Mouse (Mus musculus): ENCODE measurements around the gene Sppl2c. TPM values are rescaled to one million over a fixed set of nuclear protein-coding genes. Genes with fewer than 3 reads are reported as not detected.
A peak's percentile ranks its signal among the peaks of the same experiment; 100 is the strongest.

The Sppl2c gene
- polyA plus RNA-seq, 1 experiment from 2014 or later: not detected

DNA sequence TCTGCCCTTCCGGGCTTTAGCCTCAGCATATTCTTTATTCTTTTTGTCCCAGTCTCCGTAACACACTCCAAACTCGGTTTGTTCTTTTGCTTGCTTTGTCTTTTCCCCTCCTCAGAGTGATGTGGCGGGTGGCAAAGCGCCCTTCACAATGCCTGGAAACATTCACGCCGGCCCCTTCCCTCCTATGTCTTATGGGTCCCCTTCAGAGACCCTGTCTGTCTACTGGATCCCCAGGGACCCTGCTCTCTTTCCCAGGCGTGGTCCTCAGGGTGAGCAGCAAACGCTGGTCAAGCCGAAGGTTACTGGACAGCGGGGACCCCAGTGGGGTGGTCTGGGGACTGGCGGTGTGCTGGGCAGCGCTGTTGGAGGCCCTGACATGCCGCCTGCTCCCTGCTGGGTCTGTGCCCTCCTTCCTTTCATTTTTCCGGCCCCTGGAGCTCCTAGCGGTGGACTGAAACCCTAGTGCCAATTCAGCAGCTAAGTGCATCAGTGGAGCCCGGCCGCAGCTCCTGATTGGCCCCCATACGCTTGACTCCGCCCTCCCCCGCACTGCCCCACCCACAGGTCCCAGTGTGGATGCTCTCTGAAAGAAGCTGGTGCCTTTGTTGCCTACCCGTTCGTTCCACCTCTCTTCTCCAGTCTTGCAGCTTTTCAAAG lies 28.4 kb upstream of the Sppl2c start:
- ATAC-seq (ENCODE audit: low FRiP score, low TSS enrichment): peak; percentile 86
- 5% methylated on average over 23 of the region's 23 CpGs for WGBS
- H3K9ac ChIP-seq (ENCODE audit: low read depth, low read length): no peak overlapping the region

DNA sequence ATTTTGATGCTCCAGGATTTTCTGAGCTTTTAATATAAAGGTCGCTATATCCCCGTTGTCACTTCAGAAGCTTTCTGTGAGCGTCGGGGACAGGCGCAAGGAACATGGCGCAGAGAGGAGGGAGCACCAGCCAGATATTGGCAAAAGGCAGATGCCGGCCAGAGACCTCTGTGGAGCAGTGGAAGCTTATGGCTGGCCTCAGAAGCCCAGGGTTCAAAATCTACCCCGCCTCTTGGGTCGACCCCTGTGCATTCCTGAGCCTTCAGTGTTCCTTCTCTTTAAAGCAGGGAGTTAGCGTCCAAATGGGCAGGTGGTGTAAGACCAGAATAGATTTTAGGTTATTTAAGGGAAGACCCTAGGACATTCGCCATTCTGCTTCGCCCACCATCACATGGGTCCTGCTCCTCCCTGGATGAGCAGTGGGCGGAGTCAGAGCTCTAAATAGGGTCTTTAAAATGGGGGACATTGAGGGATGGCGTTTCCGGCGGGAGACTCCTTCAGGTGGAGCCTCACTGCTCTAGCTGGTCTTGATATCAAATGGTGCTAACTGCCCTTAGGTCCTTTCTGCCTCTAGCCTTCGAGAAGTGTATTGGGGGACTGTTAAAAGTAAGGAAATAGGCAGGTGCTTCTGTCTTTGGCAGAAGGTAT lies 27.7 kb upstream of the Sppl2c start:
- Histone ChIP-seq H3K36me3 (ENCODE audit: control insufficient read depth, insufficient read depth, low read length) (no peaks in the 10 kb centered on the region), H3K4me3 (ENCODE audit: low read length) (peak overlapping the region; percentile 24), H3K9me3 (ENCODE audit: control insufficient read depth, low read length) (no peaks in the 10 kb centered on the region), H3K27me3 (ENCODE audit: control insufficient read depth, insufficient read depth, low read length) (peaks cover 15% of the 10 kb centered on the region), H3K4me2 (replicated peaks; ENCODE audit: low read depth, low read length) (peak overlapping the region; percentile 54), H3K9ac (ENCODE audit: low read depth, low read length) (no peak overlapping the region), H3K4me1 (ENCODE audit: control insufficient read depth, insufficient read depth, low read length) (no peaks in the 10 kb centered on the region), H3K27ac (ENCODE audit: low read depth, low read length) (no peak overlapping the region)
- ATAC-seq (ENCODE audit: low FRiP score, low TSS enrichment): 0 out of 2 replicates have a peak, but pooled peaks have one; percentile 16
- WGBS: 4% methylated on average over 17 of the region's 17 CpGs

More for the DNA sequence above, 28.4 kb upstream of the Sppl2c start:
- Histone ChIP-seq H3K4me3 (ENCODE audit: low read length) (peak overlapping the region; percentile 24), H3K9me3 (ENCODE audit: control insufficient read depth, low read length) (no peaks in the 10 kb centered on the region), H3K27ac (ENCODE audit: low read depth, low read length) (no peak overlapping the region), H3K27me3 (ENCODE audit: control insufficient read depth, insufficient read depth, low read length) (peaks cover 15% of the 10 kb centered on the region), H3K36me3 (ENCODE audit: control insufficient read depth, insufficient read depth, low read length) (no peaks in the 10 kb centered on the region), H3K4me1 (ENCODE audit: control insufficient read depth, insufficient read depth, low read length) (no peaks in the 10 kb centered on the region), H3K4me2 (replicated peaks; ENCODE audit: low read depth, low read length) (peak overlapping the region; percentile 54)

DNA sequence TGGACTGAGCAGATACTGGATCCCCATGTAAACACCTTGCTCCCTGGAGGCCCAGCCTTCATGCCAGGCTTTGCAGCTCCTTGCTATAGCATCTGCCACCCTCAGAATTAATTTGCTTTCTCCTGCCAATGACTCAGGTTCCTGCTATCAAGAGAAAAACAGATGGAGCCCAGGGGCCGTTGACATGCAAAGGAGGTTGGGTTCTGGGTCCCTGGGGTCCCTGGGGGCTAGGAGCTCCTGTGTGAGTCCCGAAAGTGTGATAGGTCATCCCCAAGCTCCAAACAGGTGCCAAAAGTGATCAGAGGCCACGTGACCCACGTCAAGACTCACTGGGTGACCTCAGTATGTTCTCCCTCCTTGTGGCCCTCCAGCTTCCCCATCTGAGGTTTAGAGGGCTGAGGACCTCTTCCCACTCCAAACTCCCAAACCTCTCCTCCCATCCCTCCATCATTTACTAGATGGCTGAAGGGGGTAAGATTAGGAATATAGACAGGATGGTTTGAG lies 26.3 kb upstream of the Sppl2c start:
- no peaks in the 10 kb centered on the region for H3K4me1 ChIP-seq (ENCODE audit: control insufficient read depth, insufficient read depth, low read length)
- no peaks in the 10 kb centered on the region for H3K36me3 ChIP-seq (ENCODE audit: control insufficient read depth, insufficient read depth, low read length)
- H3K27me3 ChIP-seq (ENCODE audit: control insufficient read depth, insufficient read depth, low read length): peaks cover 15% of the 10 kb centered on the region
- H3K27ac ChIP-seq (ENCODE audit: low read depth, low read length): no peak overlapping the region
- no peak overlapping the region for H3K9ac ChIP-seq (ENCODE audit: low read depth, low read length)
- ATAC-seq (ENCODE audit: low FRiP score, low TSS enrichment): no peak
- WGBS: 87% methylated on average over 4 of the region's 4 CpGs
- no peak overlapping the region for H3K4me3 ChIP-seq (ENCODE audit: low read length)
- no peaks in the 10 kb centered on the region for H3K9me3 ChIP-seq (ENCODE audit: control insufficient read depth, low read length)
- H3K4me2 ChIP-seq (replicated peaks; ENCODE audit: low read depth, low read length): no peak overlapping the region

DNA sequence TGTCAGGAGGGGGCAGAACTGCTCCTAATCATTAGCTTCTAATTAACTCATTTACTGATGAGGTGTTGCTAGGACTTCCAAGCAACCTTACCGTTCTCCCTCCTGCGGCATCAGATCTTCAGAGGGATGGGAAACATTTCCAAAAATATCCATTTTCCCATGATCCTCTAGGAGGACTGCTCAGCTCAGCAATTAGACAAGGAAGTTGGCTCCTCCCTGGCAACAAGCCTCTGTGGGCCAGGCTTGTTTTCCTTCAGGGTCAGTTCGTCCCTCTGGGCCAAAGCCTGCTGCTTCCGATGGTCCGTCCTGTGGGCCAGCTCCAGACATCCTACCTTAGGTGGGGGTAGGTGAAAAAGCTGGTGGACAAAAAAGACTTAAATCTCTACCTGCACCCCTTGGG lies 25.0 kb upstream of the Sppl2c start:
- Histone ChIP-seq H3K36me3 (ENCODE audit: control insufficient read depth, insufficient read depth, low read length) (no peaks in the 10 kb centered on the region), H3K4me1 (ENCODE audit: control insufficient read depth, insufficient read depth, low read length) (no peaks in the 10 kb centered on the region), H3K4me3 (ENCODE audit: low read length) (no peak overlapping the region), H3K9me3 (ENCODE audit: control insufficient read depth, low read length) (no peaks in the 10 kb centered on the region), H3K4me2 (replicated peaks; ENCODE audit: low read depth, low read length) (no peak overlapping the region), H3K27me3 (ENCODE audit: control insufficient read depth, insufficient read depth, low read length) (peaks cover 15% of the 10 kb centered on the region), H3K27ac (ENCODE audit: low read depth, low read length) (no peak overlapping the region), H3K9ac (ENCODE audit: low read depth, low read length) (no peak overlapping the region)
- WGBS: 84% methylated on average over 5 of the region's 5 CpGs
- ATAC-seq (ENCODE audit: low FRiP score, low TSS enrichment): no peak

DNA sequence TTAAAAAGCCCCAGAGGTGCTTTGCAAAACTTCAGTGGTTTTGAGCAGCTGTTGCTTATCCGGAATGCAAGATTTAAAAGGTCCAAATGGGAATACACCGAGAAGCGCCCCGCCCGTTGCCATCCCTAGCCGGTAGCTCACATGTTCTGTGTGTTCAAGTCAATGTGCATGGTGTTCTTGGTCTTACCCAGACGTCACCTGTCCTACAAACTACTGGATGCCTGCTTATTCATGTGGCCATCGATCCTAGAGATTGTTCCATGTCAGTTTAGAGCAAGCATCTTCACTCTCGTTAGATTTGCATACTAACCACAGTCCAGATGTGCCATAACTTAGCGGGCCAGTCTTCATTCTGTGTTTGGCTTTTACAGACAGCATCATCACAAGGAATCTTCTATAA lies 21.9 kb upstream of the Sppl2c start:
- H3K4me1 ChIP-seq (ENCODE audit: control insufficient read depth, insufficient read depth, low read length): no peaks in the 10 kb centered on the region
- H3K4me3 ChIP-seq (ENCODE audit: low read length): no peak overlapping the region
- no peak for ATAC-seq (ENCODE audit: low FRiP score, low TSS enrichment)
- no peak overlapping the region for H3K4me2 ChIP-seq (replicated peaks; ENCODE audit: low read depth, low read length)
- H3K9me3 ChIP-seq (ENCODE audit: control insufficient read depth, low read length): no peaks in the 10 kb centered on the region
- no peak overlapping the region for H3K9ac ChIP-seq (ENCODE audit: low read depth, low read length)
- 94% methylated on average over 10 of the region's 10 CpGs for WGBS
- H3K27me3 ChIP-seq (ENCODE audit: control insufficient read depth, insufficient read depth, low read length): peaks cover under 1% of the 10 kb centered on the region; the same call in 1 of the 2 replicates
- H3K36me3 ChIP-seq (ENCODE audit: control insufficient read depth, insufficient read depth, low read length): no peaks in the 10 kb centered on the region
- H3K27ac ChIP-seq (ENCODE audit: low read depth, low read length): no peak overlapping the region

DNA sequence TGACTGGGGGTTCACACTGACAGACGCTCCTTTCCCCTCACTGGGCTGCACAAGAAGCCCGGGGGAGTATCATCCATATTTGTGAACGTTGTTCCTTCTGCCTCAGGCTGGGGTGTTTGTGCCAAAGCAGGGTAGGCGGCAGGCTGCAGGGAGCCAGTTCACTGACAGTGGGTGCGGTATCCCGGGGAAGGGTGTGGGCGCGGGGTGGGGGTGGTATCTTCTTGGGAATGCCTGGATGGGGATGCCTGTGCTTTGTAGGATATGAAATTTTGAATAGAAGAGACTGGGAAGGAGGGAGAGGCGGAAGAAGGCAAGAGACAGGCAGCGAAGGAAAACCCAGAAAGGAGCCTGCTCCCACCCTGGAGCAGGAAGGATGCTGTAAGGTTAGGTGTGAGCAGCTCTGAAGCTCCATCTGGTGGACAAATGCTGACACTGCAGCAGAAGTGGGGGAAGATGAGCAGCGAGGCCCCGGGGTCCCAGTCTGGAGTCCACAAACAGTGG lies 14.8 kb upstream of the Sppl2c start:
- Histone ChIP-seq H3K4me3 (ENCODE audit: low read length) (no peak overlapping the region), H3K4me2 (replicated peaks; ENCODE audit: low read depth, low read length) (no peak overlapping the region), H3K9me3 (ENCODE audit: control insufficient read depth, low read length) (no peaks in the 10 kb centered on the region), H3K4me1 (ENCODE audit: control insufficient read depth, insufficient read depth, low read length) (no peaks in the 10 kb centered on the region), H3K27me3 (ENCODE audit: control insufficient read depth, insufficient read depth, low read length) (no peaks in the 10 kb centered on the region), H3K9ac (ENCODE audit: low read depth, low read length) (no peak overlapping the region), H3K27ac (ENCODE audit: low read depth, low read length) (no peak overlapping the region), H3K36me3 (ENCODE audit: control insufficient read depth, insufficient read depth, low read length) (no peaks in the 10 kb centered on the region)
- ATAC-seq (ENCODE audit: low FRiP score, low TSS enrichment): peak; percentile 28; the same call in 1 of the 2 replicates
- WGBS: 37% methylated on average over 12 of the region's 12 CpGs

DNA sequence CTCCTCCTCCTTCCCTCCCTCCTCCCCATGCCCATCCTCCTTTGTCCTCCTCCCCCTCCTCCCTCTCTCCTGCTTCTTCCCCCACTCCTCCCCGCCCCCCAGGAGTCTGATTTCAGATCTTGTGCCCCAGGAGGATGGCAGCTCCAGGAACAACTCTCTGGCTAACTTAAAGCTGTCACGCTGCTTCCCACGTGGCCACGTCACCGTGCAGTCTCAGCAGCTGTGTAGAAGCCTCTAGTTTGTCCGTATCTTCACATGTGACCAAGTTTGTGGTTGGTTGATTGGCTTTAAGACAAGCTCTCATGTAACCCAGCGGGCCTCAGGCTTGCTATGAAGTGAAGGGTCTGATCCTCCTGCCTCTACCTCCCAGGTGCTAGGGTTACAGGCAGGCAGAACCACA lies 7.2 kb upstream of the Sppl2c start:
- no peaks in the 10 kb centered on the region for H3K36me3 ChIP-seq (ENCODE audit: control insufficient read depth, insufficient read depth, low read length)
- no peak overlapping the region for H3K4me2 ChIP-seq (replicated peaks; ENCODE audit: low read depth, low read length)
- ATAC-seq (ENCODE audit: low FRiP score, low TSS enrichment): no peak
- no peak overlapping the region for H3K27ac ChIP-seq (ENCODE audit: low read depth, low read length)
- H3K4me1 ChIP-seq (ENCODE audit: control insufficient read depth, insufficient read depth, low read length): 0 out of 2 replicates have a peak, but pooled peaks cover 3% of the 10 kb centered on the region
- no peak overlapping the region for H3K9ac ChIP-seq (ENCODE audit: low read depth, low read length)
- no peaks in the 10 kb centered on the region for H3K9me3 ChIP-seq (ENCODE audit: control insufficient read depth, low read length)
- H3K27me3 ChIP-seq (ENCODE audit: control insufficient read depth, insufficient read depth, low read length): no peaks in the 10 kb centered on the region
- WGBS: 7% methylated on average over 7 of the region's 7 CpGs
- no peak overlapping the region for H3K4me3 ChIP-seq (ENCODE audit: low read length)

DNA sequence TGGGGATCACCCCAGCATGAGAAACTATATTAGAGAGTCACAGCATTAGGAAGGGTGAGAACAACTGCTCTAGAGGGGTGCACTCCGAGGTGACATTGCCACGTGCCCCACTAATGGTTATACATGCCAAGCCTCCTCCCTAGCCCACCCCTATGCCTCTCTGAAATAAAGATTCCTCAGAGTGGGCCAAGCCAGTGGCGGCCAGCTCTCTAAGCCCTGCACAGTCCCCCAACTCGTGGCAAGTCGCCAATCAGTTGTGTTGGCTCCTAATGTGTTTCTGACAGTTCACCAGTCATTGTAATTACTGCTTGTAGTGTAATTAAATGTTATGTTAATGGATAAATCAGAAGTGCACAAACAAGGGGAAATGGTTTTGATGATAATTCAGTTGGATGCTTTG lies 6.3 kb upstream of the Sppl2c start:
- no peak overlapping the region for H3K9ac ChIP-seq (ENCODE audit: low read depth, low read length)
- H3K27me3 ChIP-seq (ENCODE audit: control insufficient read depth, insufficient read depth, low read length): no peaks in the 10 kb centered on the region
- no peak overlapping the region for H3K4me3 ChIP-seq (ENCODE audit: low read length)
- no peak overlapping the region for H3K27ac ChIP-seq (ENCODE audit: low read depth, low read length)
- no peak overlapping the region for H3K4me2 ChIP-seq (replicated peaks; ENCODE audit: low read depth, low read length)
- ATAC-seq (ENCODE audit: low FRiP score, low TSS enrichment): no peak
- no peaks in the 10 kb centered on the region for H3K36me3 ChIP-seq (ENCODE audit: control insufficient read depth, insufficient read depth, low read length)
- WGBS: 78% methylated on average over 5 of the region's 5 CpGs
- 0 out of 2 replicates have a peak, but pooled peaks cover 3% of the 10 kb centered on the region for H3K4me1 ChIP-seq (ENCODE audit: control insufficient read depth, insufficient read depth, low read length)
- H3K9me3 ChIP-seq (ENCODE audit: control insufficient read depth, low read length): no peaks in the 10 kb centered on the region

DNA sequence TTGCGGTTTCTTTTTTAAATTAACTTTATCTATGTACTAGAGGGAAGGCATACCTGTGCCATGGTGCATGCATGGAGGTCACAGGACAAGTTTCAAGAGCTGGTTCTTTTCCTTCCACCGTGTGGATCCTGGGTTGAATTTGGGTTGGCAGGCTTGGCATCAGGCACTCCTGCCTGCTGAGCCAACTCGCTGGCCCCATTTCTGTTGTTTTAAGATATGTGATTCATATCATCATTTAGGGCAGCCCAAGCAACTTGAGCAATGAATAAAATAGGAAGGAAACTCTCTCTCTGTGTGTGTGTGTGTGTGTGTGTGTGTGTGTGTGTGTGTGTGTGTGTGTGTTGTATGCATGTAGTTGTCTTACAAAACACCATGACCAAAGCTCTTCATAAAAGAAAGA lies 4.0 kb upstream of the Sppl2c start:
- WGBS: 83% methylated on average over 3 of the region's 3 CpGs
- Histone ChIP-seq H3K9ac (ENCODE audit: low read depth, low read length) (no peak overlapping the region), H3K4me2 (replicated peaks; ENCODE audit: low read depth, low read length) (no peak overlapping the region), H3K4me1 (ENCODE audit: control insufficient read depth, insufficient read depth, low read length) (0 out of 2 replicates have a peak, but pooled peaks cover 3% of the 10 kb centered on the region), H3K4me3 (ENCODE audit: low read length) (no peak overlapping the region), H3K36me3 (ENCODE audit: control insufficient read depth, insufficient read depth, low read length) (no peaks in the 10 kb centered on the region), H3K9me3 (ENCODE audit: control insufficient read depth, low read length) (no peaks in the 10 kb centered on the region), H3K27me3 (ENCODE audit: control insufficient read depth, insufficient read depth, low read length) (no peaks in the 10 kb centered on the region), H3K27ac (ENCODE audit: low read depth, low read length) (no peak overlapping the region)
- ATAC-seq (ENCODE audit: low FRiP score, low TSS enrichment): no peak

Measured in kidney, embryonic 14.5 days (tissue).